Mouse (Mus musculus) common myeloid progenitor, adult 5-6 weeks (primary cell): Measurements from ENCODE around the gene Gm28042. TPM values are rescaled to one million over a fixed set of nuclear protein-coding genes. Genes with fewer than 3 reads are reported as not detected.

Source experiments
- total RNA-seq: library from RNA; stranded (forward); fragments of 200-1000, 187-1606 nt; gene quantifications from 2 replicates; pipeline ENCODE4 v1.2.3, GENCODE M21; 2017

The Gm28042 gene
- total RNA-seq, 1 experiment from 2014 or later = 0.23 TPM

Other genes with a start within 250 kb of the Gm28042 start
- 9.1 and 11.2 TPM in 2 replicates for gene Rpap1, start 240.0 kb upstream of the Gm28042 start, total RNA-seq
- gene Tyro3, start 229.8 kb upstream of the Gm28042 start, total RNA-seq = 1.1 TPM in 1 of 2 replicates, not detected in the other
- 78.8 and 103 TPM in 2 replicates for gene Mga, start 130.3 kb upstream of the Gm28042 start, total RNA-seq
- gene Mapkbp1, start 54.8 kb upstream of the Gm28042 start, total RNA-seq = 2.6 and 9.0 TPM in 2 replicates
- 4.2 and 6.2 TPM in 2 replicates for gene Jmjd7, start within 50 bp of the Gm28042 start, total RNA-seq
- 0.64 TPM in 1 of 2 replicates, not detected in the other for gene Pla2g4b, start 5.9 kb downstream of the Gm28042 start, total RNA-seq
- 28.3 and 31.0 TPM in 2 replicates for gene Ehd4, start 127.1 kb downstream of the Gm28042 start, total RNA-seq
- not detected in 2 replicates for gene Pla2g4e, start 217.8 kb downstream of the Gm28042 start, total RNA-seq